Mouse (Mus musculus) spleen, postnatal 10 days (tissue): ENCODE measurements at regions not wholly inside any gene's neighbourhood (a gene's known extent, or its start where the extent isn't known, plus 50 kb on each side); places are given as distances from the start of the nearest gene placed in this dataset.

ENCODE experiments used
- DNase-seq, 2 experiments: peaks; one replicate each; pipeline ENCODE4 v3.0.0; 2021 to 2022; ENCODE audit warnings: low spot score in 2 of 2

GRCm38 (mm10) chr13:78717686-78718431 is 518.3 kb upstream of the Nr2f1 start:
- no peak for DNase-seq

- DNase-seq = no peak
Observed at GRCm38 (mm10) chr13:78717159-78717558, 517.6 kb upstream of the Nr2f1 start.

- no peak for DNase-seq
Observed at GRCm38 (mm10) chr13:78704693-78705092, 505.1 kb upstream of the Nr2f1 start.

GRCm38 (mm10) chr13:78697814-78698519 is 498.4 kb upstream of the Nr2f1 start:
- DNase-seq = no peak

- DNase-seq = no peak
Observed at GRCm38 (mm10) chr13:78679255-78679895, 479.8 kb upstream of the Nr2f1 start.

GRCm38 (mm10) chr13:78678241-78678640 is 478.7 kb upstream of the Nr2f1 start:
- no peak for DNase-seq

GRCm38 (mm10) chr13:78658285-78658684 is 458.7 kb upstream of the Nr2f1 start:
- DNase-seq = no peak

- DNase-seq = no peak
Observed at GRCm38 (mm10) chr13:78656766-78657165, 457.2 kb upstream of the Nr2f1 start.

GRCm38 (mm10) chr13:78656196-78656595 is 456.6 kb upstream of the Nr2f1 start:
- DNase-seq = no peak

- DNase-seq = no peak
Observed at GRCm38 (mm10) chr13:78650824-78651223, 451.3 kb upstream of the Nr2f1 start.

GRCm38 (mm10) chr13:78644556-78644955 is 445.0 kb upstream of the Nr2f1 start:
- no peak for DNase-seq

GRCm38 (mm10) chr13:78643023-78643422 is 443.5 kb upstream of the Nr2f1 start:
- no peak for DNase-seq

GRCm38 (mm10) chr13:78642443-78642729 is 442.8 kb upstream of the Nr2f1 start:
- no peak for DNase-seq

- DNase-seq = no peak
Observed at GRCm38 (mm10) chr13:78641687-78642442, 442.3 kb upstream of the Nr2f1 start.

GRCm38 (mm10) chr13:78640340-78640739 is 440.8 kb upstream of the Nr2f1 start:
- no peak for DNase-seq

- no peak for DNase-seq
Observed at GRCm38 (mm10) chr13:78638462-78638861, 438.9 kb upstream of the Nr2f1 start.

GRCm38 (mm10) chr13:78631609-78632008 is 432.1 kb upstream of the Nr2f1 start:
- no peak for DNase-seq

- no peak for DNase-seq
Observed at GRCm38 (mm10) chr13:78629041-78629727, 429.6 kb upstream of the Nr2f1 start.

- DNase-seq = no peak
Observed at GRCm38 (mm10) chr13:78623652-78624051, 424.1 kb upstream of the Nr2f1 start.

- DNase-seq = no peak
Observed at GRCm38 (mm10) chr13:78602861-78603211, 403.3 kb upstream of the Nr2f1 start.

GRCm38 (mm10) chr13:78602211-78602860 is 402.8 kb upstream of the Nr2f1 start:
- DNase-seq = no peak
